Mouse (Mus musculus) MEL (cell line): ENCODE measurements at regions not wholly inside any gene's neighbourhood (a gene's known extent, or its start where the extent isn't known, plus 50 kb on each side); places are given as distances from the start of the nearest gene placed in this dataset.

Source experiments
- DNase-seq: peaks from one replicate; pipeline ENCODE4 v3.0.0; 2011; ENCODE audit warnings: low read depth, low spot score
- H3K27ac ChIP-seq: 2 replicates; pipeline ENCODE4 v1.5.1; 2012; ENCODE audit warnings: low read depth, mild to moderate bottlenecking, control low read depth, low read length, moderate library complexity; ENCODE audit not compliant: control insufficient read depth
- H3K27me3 ChIP-seq, 2 experiments: fragments of 150-350 bp in 1 of 2; sonication (generic) in 1 of 2; 2 replicates each; pipeline ENCODE4 v1.6.1; 2012; ENCODE audit warnings: low read length in 2 of 2, mild to moderate bottlenecking in 2 of 2, improper control_type of control experiment in 1 of 2, moderate library complexity in 1 of 2; ENCODE audit not compliant: insufficient read depth in 2 of 2, control insufficient read depth in 1 of 2
- H3K36me3 ChIP-seq, 2 experiments: 2 replicates each; pipeline ENCODE4 v1.6.1; 2012 to 2014; ENCODE audit warnings: low read length in 2 of 2, improper control_type of control experiment in 1 of 2, inconsistent platforms in 1 of 2, mild to moderate bottlenecking in 1 of 2; ENCODE audit not compliant: insufficient read depth in 2 of 2, control insufficient read depth in 1 of 2
- H3K4me1 ChIP-seq, 2 experiments: fragments of 150-350 bp in 1 of 2; sonication (generic) in 1 of 2; 2 replicates each; pipeline ENCODE4 v1.6.1; 2012; ENCODE audit warnings: low read length in 2 of 2, improper control_type of control experiment in 1 of 2, mild to moderate bottlenecking in 1 of 2; ENCODE audit not compliant: insufficient read depth in 2 of 2, control insufficient read depth in 1 of 2
- H3K4me3 ChIP-seq, 2 experiments: fragments of 150-350 bp in 1 of 2; sonication (generic) in 1 of 2; 2 replicates each; pipeline ENCODE4 v1.5.1; 2012; ENCODE audit warnings: low read depth in 2 of 2, low read length in 2 of 2, mild to moderate bottlenecking in 2 of 2, moderate library complexity in 2 of 2, control low read depth in 1 of 2, improper control_type of control experiment in 1 of 2; ENCODE audit not compliant: control insufficient read depth in 1 of 2, insufficient read depth in 1 of 2
- H3K79me2 ChIP-seq: 2 replicates; pipeline ENCODE4 v1.6.1; 2012; ENCODE audit warnings: mild to moderate bottlenecking, low read length, moderate library complexity; ENCODE audit not compliant: control insufficient read depth, poor library complexity, insufficient read depth
- H3K9ac ChIP-seq: 2 replicates; pipeline ENCODE4 v1.6.1; 2012; ENCODE audit warnings: low read depth, mild to moderate bottlenecking, control low read depth, low read length, moderate library complexity; ENCODE audit not compliant: control insufficient read depth, poor library complexity, severe bottlenecking
- H3K9me3 ChIP-seq: fragments of 150-350 bp; sonication (generic); replicated peaks from 2 replicates; pipeline ENCODE4 v1.6.1; 2012; ENCODE audit warnings: mild to moderate bottlenecking, low read length, improper control_type of control experiment, moderate library complexity; ENCODE audit not compliant: insufficient read depth
- BHLHE40 ChIP-seq: IDR thresholded peaks from 2 replicates; pipeline ENCODE4 v1.6.1; 2012; ENCODE audit warnings: low read depth, mild to moderate bottlenecking, inconsistent platforms, low read length, improper control_type of control experiment, borderline replicate concordance
- CHD1 ChIP-seq: IDR thresholded peaks from 2 replicates; pipeline ENCODE4 v1.6.1; 2012; ENCODE audit warnings: low read depth, mild to moderate bottlenecking, inconsistent platforms, low read length, improper control_type of control experiment
- CTCF ChIP-seq, 3 experiments: IDR thresholded peaks in 2 of 3; conservative IDR thresholded peaks in 1 of 3; 2 replicates each; pipeline ENCODE4 v1.5.1; 2011 to 2012; ENCODE audit warnings: low read length in 3 of 3, low read depth in 2 of 3, mild to moderate bottlenecking in 2 of 3, improper control_type of control experiment in 1 of 3, inconsistent platforms in 1 of 3, mixed read lengths in 1 of 3, moderate library complexity in 1 of 3; ENCODE audit not compliant: control insufficient read depth in 1 of 3, insufficient read depth in 1 of 3, poor library complexity in 1 of 3, severe bottlenecking in 1 of 3
- ELF1 ChIP-seq: IDR thresholded peaks from 2 replicates; pipeline ENCODE4 v1.6.1; 2014; ENCODE audit warnings: low read depth, mild to moderate bottlenecking, inconsistent platforms, low read length, improper control_type of control experiment, moderate library complexity
- ETS1 ChIP-seq: IDR thresholded peaks from 2 replicates; pipeline ENCODE4 v1.6.1; 2012; ENCODE audit warnings: low read depth, mild to moderate bottlenecking, inconsistent platforms, low read length, improper control_type of control experiment, moderate library complexity
- GABPA ChIP-seq: IDR thresholded peaks from 2 replicates; pipeline ENCODE4 v1.6.1; 2012; ENCODE audit warnings: low read depth, mild to moderate bottlenecking, inconsistent platforms, low read length, improper control_type of control experiment, moderate library complexity
- HCFC1 ChIP-seq: IDR thresholded peaks from 2 replicates; pipeline ENCODE4 v1.6.1; 2012; ENCODE audit warnings: low read depth, mild to moderate bottlenecking, inconsistent platforms, low read length, improper control_type of control experiment, moderate library complexity
- MAFK ChIP-seq: IDR thresholded peaks from 2 replicates; pipeline ENCODE4 v1.6.1; 2011; ENCODE audit warnings: low read depth, mild to moderate bottlenecking, low read length, improper control_type of control experiment, borderline replicate concordance
- MAZ ChIP-seq: IDR thresholded peaks from 2 replicates; pipeline ENCODE4 v1.6.1; 2012; ENCODE audit warnings: low read depth, mild to moderate bottlenecking, inconsistent platforms, low read length, improper control_type of control experiment
- MYB ChIP-seq: IDR thresholded peaks from 2 replicates; pipeline ENCODE4 v1.6.1; 2011; ENCODE audit warnings: mild to moderate bottlenecking, low read depth, low read length, improper control_type of control experiment
- POLR2A ChIP-seq, 2 experiments: IDR thresholded peaks; 2 replicates each; pipeline ENCODE4 v1.6.1; 2011 to 2012; ENCODE audit warnings: low read length in 2 of 2, mild to moderate bottlenecking in 2 of 2, control low read depth in 1 of 2, improper control_type of control experiment in 1 of 2, low read depth in 1 of 2, moderate library complexity in 1 of 2; ENCODE audit not compliant: control insufficient read depth in 1 of 2, insufficient read depth in 1 of 2, poor library complexity in 1 of 2
- POLR2AphosphoS2 ChIP-seq: IDR thresholded peaks from 2 replicates; pipeline ENCODE4 v1.6.1; 2011; ENCODE audit warnings: low read length, improper control_type of control experiment
- POLR2AphosphoS5 ChIP-seq: IDR thresholded peaks from 2 replicates; pipeline ENCODE4 v1.6.1; 2012; ENCODE audit warnings: low read depth, borderline replicate concordance, mild to moderate bottlenecking, inconsistent platforms, low read length, moderate library complexity, mixed read lengths
- RCOR1 ChIP-seq: IDR thresholded peaks from 2 replicates; pipeline ENCODE4 v1.6.1; 2012; ENCODE audit warnings: low read depth, mild to moderate bottlenecking, inconsistent platforms, low read length, improper control_type of control experiment
- SMC3 ChIP-seq: IDR thresholded peaks from 2 replicates; pipeline ENCODE4 v1.6.1; 2011; ENCODE audit warnings: low read depth, low read length, improper control_type of control experiment
- TBP ChIP-seq: IDR thresholded peaks from 2 replicates; pipeline ENCODE4 v1.8.0; 2011; ENCODE audit warnings: low read depth, low read length, improper control_type of control experiment
- TCF12 ChIP-seq: IDR thresholded peaks from 2 replicates; pipeline ENCODE4 v1.6.1; 2014; ENCODE audit warnings: low read depth, mild to moderate bottlenecking, inconsistent platforms, low read length, improper control_type of control experiment, moderate library complexity
- USF1 ChIP-seq: IDR thresholded peaks from 2 replicates; pipeline ENCODE4 v1.6.1; 2014; ENCODE audit warnings: low read depth, mild to moderate bottlenecking, inconsistent platforms, low read length, improper control_type of control experiment, moderate library complexity
- USF2 ChIP-seq, 2 experiments: IDR thresholded peaks; 2 replicates each; pipeline ENCODE4 v1.6.1; 2011 to 2012; ENCODE audit warnings: improper control_type of control experiment in 2 of 2, low read length in 2 of 2, borderline replicate concordance in 1 of 2, inconsistent platforms in 1 of 2, low read depth in 1 of 2, mild to moderate bottlenecking in 1 of 2; ENCODE audit not compliant: insufficient read depth in 1 of 2
- ZC3H11A ChIP-seq: IDR thresholded peaks from 2 replicates; pipeline ENCODE4 v1.6.1; 2012; ENCODE audit warnings: low read depth, mild to moderate bottlenecking, inconsistent platforms, low read length, improper control_type of control experiment

- Histone ChIP-seq H3K9ac (no peak overlapping the region), H3K4me1 (no peaks in the 10 kb centered on the region), H3K9me3 (no peaks in the 10 kb centered on the region), H3K36me3 (no peaks in the 10 kb centered on the region), H3K79me2 (no peaks in the 10 kb centered on the region), H3K4me3 (no peak overlapping the region), H3K27me3 (no peaks in the 10 kb centered on the region), H3K27ac (no peak overlapping the region)
- no peak for DNase-seq
- TF ChIP-seq POLR2AphosphoS5 (no peak), BHLHE40 (no peak), MAFK (no peak), USF2 (IDR thresholded peaks at IDR 0.05; ENCODE audit: borderline replicate concordance in 1 of 2, insufficient read depth in 1 of 2, low read depth in 1 of 2, low read length in 2 of 2) (no peak)
Observed at GRCm38 (mm10) chr2:51073040-51073594, 75.8 kb downstream of the Rnd3 start.

DNA sequence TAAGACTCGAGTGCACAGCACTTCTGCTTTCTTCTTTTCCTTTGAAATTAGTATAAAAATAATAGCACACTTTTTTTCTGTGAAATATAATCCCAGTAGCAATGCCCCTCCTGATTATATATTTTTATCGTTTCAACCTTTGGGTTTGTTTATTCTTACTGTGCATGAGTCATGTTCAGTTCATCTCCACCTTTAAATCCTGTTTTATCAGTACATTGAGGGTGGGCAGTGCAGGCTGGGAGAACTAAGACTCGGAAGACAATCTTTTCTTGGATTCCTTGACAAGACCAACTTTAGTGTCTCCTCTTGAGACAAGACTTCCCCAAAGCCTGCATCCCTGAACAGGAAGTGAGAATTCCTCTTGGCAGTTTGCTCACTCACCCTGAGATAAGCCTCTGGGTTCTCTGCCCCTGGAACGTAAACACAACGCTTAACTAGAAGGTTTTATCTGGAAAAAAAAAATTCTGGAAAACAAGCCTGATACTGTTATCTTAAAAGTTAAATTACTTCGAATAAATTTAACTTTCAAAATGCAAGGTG lies 76.5 kb downstream of the Rnd3 start:
- Histone ChIP-seq H3K4me1 (no peaks in the 10 kb centered on the region), H3K27ac (no peak overlapping the region), H3K36me3 (no peaks in the 10 kb centered on the region), H3K9me3 (no peaks in the 10 kb centered on the region), H3K4me3 (no peak overlapping the region), H3K9ac (no peak overlapping the region), H3K27me3 (no peaks in the 10 kb centered on the region), H3K79me2 (no peaks in the 10 kb centered on the region)
- TF ChIP-seq CHD1: no peak
- no peak for TF ChIP-seq ETS1
- no peak for TF ChIP-seq MYB
- TF ChIP-seq MAZ: no peak
- no peak for TF ChIP-seq CTCF (IDR thresholded peaks at IDR 0.05 in 2 of 3, conservative IDR thresholded peaks at IDR 0.05 in 1 of 3; ENCODE audit: control insufficient read depth in 1 of 3, insufficient read depth in 1 of 3, low read depth in 2 of 3, low read length in 3 of 3, poor library complexity in 1 of 3, severe bottlenecking in 1 of 3)
- TF ChIP-seq ELF1: no peak
- no peak for TF ChIP-seq GABPA
- no peak for TF ChIP-seq SMC3
- TF ChIP-seq ZC3H11A: no peak
- TF ChIP-seq USF1: no peak
- no peak for TF ChIP-seq HCFC1
- no peak for TF ChIP-seq TBP
- TF ChIP-seq POLR2AphosphoS2: no peak
- no peak for TF ChIP-seq RCOR1
- no peak for TF ChIP-seq POLR2AphosphoS5
- no peak for TF ChIP-seq TCF12
- no peak for TF ChIP-seq MAFK
- no peak for TF ChIP-seq POLR2A (IDR thresholded peaks at IDR 0.05; ENCODE audit: control insufficient read depth in 1 of 2, insufficient read depth in 1 of 2, low read depth in 1 of 2, low read length in 2 of 2, poor library complexity in 1 of 2)
- DNase-seq: no peak
